8 mouse cellular contexts compared by ENCODE assay signal in the genomic region with DNA sequence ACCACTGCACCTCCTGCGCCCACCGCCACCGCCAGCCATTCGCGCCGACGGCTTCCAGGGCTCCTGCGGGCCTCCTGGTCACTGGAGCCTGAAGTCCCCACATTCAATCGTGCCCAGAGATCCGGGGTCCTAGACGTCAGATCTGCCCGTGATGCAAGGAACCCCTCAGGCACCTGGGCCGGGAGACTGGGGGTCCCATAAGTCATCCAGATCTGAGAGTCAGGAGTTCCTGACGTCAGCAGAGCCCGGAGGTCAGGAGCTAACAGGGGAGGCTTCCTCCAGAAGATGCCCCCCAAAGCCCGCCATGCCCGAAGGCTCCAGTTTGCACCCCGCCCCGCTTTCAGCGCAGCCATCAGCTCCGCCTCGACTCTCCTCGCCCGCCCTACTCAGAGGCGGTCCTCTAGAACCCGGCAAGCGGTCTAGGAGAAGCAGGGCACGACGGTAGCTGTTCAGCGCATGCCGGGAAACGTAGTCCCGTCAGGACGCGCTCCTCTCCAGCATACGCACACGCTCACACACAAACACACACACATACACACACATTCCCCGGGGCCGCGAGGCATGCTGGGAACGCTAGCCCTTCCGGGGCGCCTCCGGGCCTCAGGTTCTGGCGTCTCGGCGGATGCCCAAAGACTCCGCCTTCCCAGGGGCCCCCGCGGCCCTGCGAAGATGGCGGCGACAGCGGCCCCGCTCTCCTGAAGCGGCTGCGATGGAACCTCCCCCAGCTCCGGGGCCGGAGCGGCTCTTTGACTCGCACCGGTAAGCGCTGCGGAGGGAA. TPM values are rescaled to one million over a fixed set of nuclear protein-coding genes. Genes with fewer than 3 reads are reported as not detected.
DNase-seq lines count a peak whose midpoint lies in the region; ATAC-seq lines count a peak whose summit lies in the region.

Aup1 (plus strand) TSS at position 448 of the 778 bp plus-strand sequence.

- WGBS in hindbrain, embryonic 11.5 days = under 1% methylated on average over 63 of the region's 64 CpGs

- H3K36me3 ChIP-seq in hindbrain, embryonic 11.5 days (ENCODE audit: control insufficient read depth, insufficient read depth, low read length) = no peaks in the 10 kb centered on the region

- peak; percentile 96 for ATAC-seq in hindbrain, embryonic 11.5 days (ENCODE audit: low FRiP score)

- H3K9ac ChIP-seq in hindbrain, embryonic 11.5 days (ENCODE audit: low read depth, low read length) = peak within 1 kb of the TSS; percentile 91

- H3K4me1 ChIP-seq in hindbrain, embryonic 11.5 days (replicated peaks; ENCODE audit: control insufficient read depth, insufficient read depth, low read length) = peaks cover 14% of the 10 kb centered on the region; the same call in 1 of the 2 replicates

- peak within 1 kb of the TSS; percentile 88 for H3K27ac ChIP-seq in hindbrain, embryonic 11.5 days (ENCODE audit: low read depth, low read length)

- H3K9me3 ChIP-seq in hindbrain, embryonic 11.5 days (ENCODE audit: control insufficient read depth, low read length) = no peaks in the 10 kb centered on the region

- peak within 1 kb of the TSS; percentile 87 for H3K4me2 ChIP-seq in hindbrain, embryonic 11.5 days (replicated peaks; ENCODE audit: low read depth, low read length)

- H3K27me3 ChIP-seq in hindbrain, embryonic 11.5 days (ENCODE audit: control insufficient read depth, insufficient read depth, low read length) = no peaks in the 10 kb centered on the region

- H3K4me3 ChIP-seq in hindbrain, embryonic 11.5 days (ENCODE audit: low read depth, low read length) = peak within 1 kb of the TSS; percentile 100

- DNase-seq in Muller cell, postnatal 12 days (ENCODE audit: inconsistent ontology term) = peak; percentile 99
- DNase-seq in cerebellum, adult 9-11 months = peak; percentile 97
- peak; percentile 96 to 98 for DNase-seq in frontal cortex, adult 2 months (ENCODE audit: extremely low spot score in 1 of 2, low spot score in 1 of 2)
- peak; percentile 99 for DNase-seq in hindbrain, embryonic 11.5 days (ENCODE audit: low spot score)
- peak; percentile 94 to 96 for DNase-seq in layer of hippocampus, postnatal 10 days (ENCODE audit: low spot score in 2 of 2)
- DNase-seq in lung, postnatal 10 days = peak; percentile 98
- DNase-seq in ovary, postnatal 36 days (ENCODE audit: low spot score) = peak; percentile 96
- peak; percentile 96 for DNase-seq in thymus, postnatal 25 days

RNA-seq across cellular contexts. Expression of gene Aup1, which starts in this region (rescaled TPM):
- 220 and 253 TPM in 2 replicates for polyA plus RNA-seq in frontal cortex, adult 2 months (2012; rRNA removed)
- polyA plus RNA-seq in hindbrain, embryonic 11.5 days (2014; fragmentation: Nextera tagmentation; extraction: Ambion mirVana) = 112 TPM in 2 replicates
- 100 to 1,000 TPM in 1 of 2 experiments, 10 to 100 TPM in 1; 92.7 to 115 TPM for total RNA-seq in layer of hippocampus, postnatal 10 days (2021)

Comparison
In these comparisons a context has a peak if more than half of its experiments do, and no peak if none do; other contexts are left out.
1. Peak in every context shown above with its lines: DNase-seq, ATAC-seq, H3K4me3 ChIP-seq and H3K27ac ChIP-seq.